Mouse (Mus musculus): ENCODE results near the gene Trmt2a.

DNA sequence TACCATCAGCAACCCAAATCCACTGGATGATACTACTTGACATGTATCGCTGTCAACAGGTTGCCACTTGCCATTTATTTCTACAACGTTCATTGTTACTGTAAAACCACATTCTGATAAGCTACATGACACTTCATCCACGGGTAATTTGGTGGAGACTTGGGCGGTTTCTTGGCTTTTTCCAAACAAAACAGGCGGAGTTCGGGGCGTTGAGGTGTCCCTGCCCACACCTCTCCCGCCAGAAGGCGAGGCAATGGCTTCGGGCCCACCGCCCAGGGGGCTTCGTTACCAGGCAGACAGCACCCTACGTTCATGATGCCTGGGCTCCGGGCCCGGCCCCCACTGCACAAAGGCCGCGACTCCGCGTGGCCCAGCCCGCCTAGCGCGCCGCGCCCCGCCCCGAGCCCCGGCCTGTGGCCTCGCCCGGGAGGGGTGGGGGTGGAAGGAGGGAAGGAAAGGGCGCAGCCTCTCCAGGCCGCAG is 40.1 kb downstream of the Trmt2a start:
- TF ChIP-seq CTCF (IDR thresholded peaks at IDR 0.05; ENCODE audit: low read depth) (no peak), EP300 (IDR thresholded peaks at IDR 0.05; ENCODE audit: low read depth) (no peak)
